Mouse (Mus musculus) megakaryocyte, embryonic 14.5 days (primary cell): ENCODE results near the gene Pappa. TPM values are rescaled to one million over a fixed set of nuclear protein-coding genes. Genes with fewer than 3 reads are reported as not detected.

Experiments
- H3K27me3 ChIP-seq: replicated peaks from 2 replicates; pipeline ENCODE3; 2012; ENCODE audit warnings: inconsistent platforms
- H3K36me3 ChIP-seq: replicated peaks from 2 replicates; pipeline ENCODE3; 2012; ENCODE audit warnings: low read length, inconsistent platforms, mixed read lengths
- H3K4me1 ChIP-seq: 2 replicates; pipeline ENCODE4 v1.6.1; 2012; ENCODE audit warnings: inconsistent platforms
- H3K4me3 ChIP-seq: replicated peaks from 2 replicates; pipeline ENCODE3; 2012; ENCODE audit warnings: moderate library complexity, mild to moderate bottlenecking, inconsistent platforms
- H3K9me3 ChIP-seq: 2 replicates; pipeline ENCODE4 v1.6.1; 2012; ENCODE audit warnings: inconsistent platforms
- FLI1 ChIP-seq: IDR thresholded peaks from 2 replicates; pipeline ENCODE4 v1.6.1; 2012; ENCODE audit warnings: low read length, inconsistent platforms, mixed read lengths
- GATA1 ChIP-seq: IDR thresholded peaks from 3 replicates; pipeline ENCODE4 v1.6.1; 2012; ENCODE audit warnings: mixed read lengths, low read length, inconsistent platforms, borderline replicate concordance
- polyA plus RNA-seq: library from polyadenylated mRNA; stranded (reverse); fragments of >175 nt; gene quantifications from 2 replicates; pipeline ENCODE4 v1.2.3, GENCODE M21; 2012; ENCODE audit warnings: low replicate concordance; ENCODE audit not compliant: insufficient read depth

Pappa gene
- polyA plus RNA-seq, 1 experiment = not detected

- Histone ChIP-seq H3K9me3 (no peaks in the 10 kb centered on the region), H3K4me3 (no peak overlapping the region), H3K27me3 (no peaks in the 10 kb centered on the region), H3K36me3 (no peaks in the 10 kb centered on the region), H3K4me1 (no peaks in the 10 kb centered on the region)
- TF ChIP-seq GATA1 (no peak), FLI1 (no peak)
Measured at GRCm38 (mm10) chr4:65252193-65252592, 128.2 kb downstream of the Pappa start.

- Histone ChIP-seq H3K27me3 (no peaks in the 10 kb centered on the region), H3K4me3 (no peak overlapping the region), H3K9me3 (no peaks in the 10 kb centered on the region), H3K4me1 (no peaks in the 10 kb centered on the region), H3K36me3 (no peaks in the 10 kb centered on the region)
- TF ChIP-seq GATA1 = no peak
- TF ChIP-seq FLI1 = no peak
Measured at GRCm38 (mm10) chr4:65254073-65254472, 130.1 kb downstream of the Pappa start.

- no peaks in the 10 kb centered on the region for H3K4me1 ChIP-seq
- H3K9me3 ChIP-seq = peaks cover 4% of the 10 kb centered on the region; the same call in 1 of the 2 replicates
- no peaks in the 10 kb centered on the region for H3K36me3 ChIP-seq
- no peak for TF ChIP-seq GATA1
- TF ChIP-seq FLI1 = no peak
- H3K4me3 ChIP-seq = no peak overlapping the region
- no peaks in the 10 kb centered on the region for H3K27me3 ChIP-seq
Measured at GRCm38 (mm10) chr4:65267066-65267465, 143.1 kb downstream of the Pappa start.

- TF ChIP-seq FLI1 (no peak), GATA1 (no peak)
- Histone ChIP-seq H3K36me3 (no peaks in the 10 kb centered on the region), H3K4me3 (no peak overlapping the region), H3K9me3 (peaks cover 4% of the 10 kb centered on the region; the same call in 1 of the 2 replicates), H3K4me1 (no peaks in the 10 kb centered on the region), H3K27me3 (no peaks in the 10 kb centered on the region)
Measured at GRCm38 (mm10) chr4:65269996-65270395, 146.0 kb downstream of the Pappa start.

- H3K4me3 ChIP-seq = no peak overlapping the region
- no peaks in the 10 kb centered on the region for H3K27me3 ChIP-seq
- H3K9me3 ChIP-seq = peaks cover 4% of the 10 kb centered on the region; the same call in 1 of the 2 replicates
- H3K4me1 ChIP-seq = no peaks in the 10 kb centered on the region
- no peaks in the 10 kb centered on the region for H3K36me3 ChIP-seq
- TF ChIP-seq FLI1 = no peak
- TF ChIP-seq GATA1 = no peak
Measured at GRCm38 (mm10) chr4:65272295-65272694, 148.3 kb downstream of the Pappa start.

GRCm38 (mm10) chr4:65273299-65273851, 149.4 kb downstream of the Pappa start:
- no peaks in the 10 kb centered on the region for H3K27me3 ChIP-seq
- H3K4me1 ChIP-seq = no peaks in the 10 kb centered on the region
- no peaks in the 10 kb centered on the region for H3K36me3 ChIP-seq
- TF ChIP-seq FLI1 (no peak), GATA1 (no peak)
- H3K9me3 ChIP-seq = peaks cover 4% of the 10 kb centered on the region; the same call in 1 of the 2 replicates
- H3K4me3 ChIP-seq = no peak overlapping the region

- no peak overlapping the region for H3K4me3 ChIP-seq
- H3K36me3 ChIP-seq = no peaks in the 10 kb centered on the region
- no peaks in the 10 kb centered on the region for H3K27me3 ChIP-seq
- H3K9me3 ChIP-seq = no peaks in the 10 kb centered on the region
- no peaks in the 10 kb centered on the region for H3K4me1 ChIP-seq
- TF ChIP-seq GATA1 (no peak), FLI1 (no peak)
Measured at GRCm38 (mm10) chr4:65278451-65279271, 154.7 kb downstream of the Pappa start.

- H3K4me3 ChIP-seq = no peak overlapping the region
- H3K4me1 ChIP-seq = no peaks in the 10 kb centered on the region
- TF ChIP-seq FLI1 = no peak
- TF ChIP-seq GATA1 = no peak
- no peaks in the 10 kb centered on the region for H3K9me3 ChIP-seq
- H3K27me3 ChIP-seq = no peaks in the 10 kb centered on the region
- no peaks in the 10 kb centered on the region for H3K36me3 ChIP-seq
Measured at GRCm38 (mm10) chr4:65279272-65279653, 155.3 kb downstream of the Pappa start.

- no peak overlapping the region for H3K4me3 ChIP-seq
- no peaks in the 10 kb centered on the region for H3K36me3 ChIP-seq
- no peaks in the 10 kb centered on the region for H3K9me3 ChIP-seq
- no peaks in the 10 kb centered on the region for H3K4me1 ChIP-seq
- no peaks in the 10 kb centered on the region for H3K27me3 ChIP-seq
- TF ChIP-seq GATA1 = no peak
- TF ChIP-seq FLI1 = no peak
Measured at GRCm38 (mm10) chr4:65279979-65280677, 156.2 kb downstream of the Pappa start.

- H3K4me3 ChIP-seq = no peak overlapping the region
- TF ChIP-seq GATA1 (no peak), FLI1 (no peak)
- no peaks in the 10 kb centered on the region for H3K4me1 ChIP-seq
- H3K36me3 ChIP-seq = no peaks in the 10 kb centered on the region
- no peaks in the 10 kb centered on the region for H3K27me3 ChIP-seq
- no peaks in the 10 kb centered on the region for H3K9me3 ChIP-seq
Measured at GRCm38 (mm10) chr4:65280888-65281287, 156.9 kb downstream of the Pappa start.

GRCm38 (mm10) chr4:65283611-65284010, 159.6 kb downstream of the Pappa start:
- no peak for TF ChIP-seq GATA1
- TF ChIP-seq FLI1 = no peak
- H3K27me3 ChIP-seq = no peaks in the 10 kb centered on the region
- no peaks in the 10 kb centered on the region for H3K4me1 ChIP-seq
- H3K36me3 ChIP-seq = no peaks in the 10 kb centered on the region
- no peak overlapping the region for H3K4me3 ChIP-seq
- H3K9me3 ChIP-seq = no peaks in the 10 kb centered on the region
